Mouse (Mus musculus): ENCODE results near the gene Mlph.

Gene Mlph

DNA sequence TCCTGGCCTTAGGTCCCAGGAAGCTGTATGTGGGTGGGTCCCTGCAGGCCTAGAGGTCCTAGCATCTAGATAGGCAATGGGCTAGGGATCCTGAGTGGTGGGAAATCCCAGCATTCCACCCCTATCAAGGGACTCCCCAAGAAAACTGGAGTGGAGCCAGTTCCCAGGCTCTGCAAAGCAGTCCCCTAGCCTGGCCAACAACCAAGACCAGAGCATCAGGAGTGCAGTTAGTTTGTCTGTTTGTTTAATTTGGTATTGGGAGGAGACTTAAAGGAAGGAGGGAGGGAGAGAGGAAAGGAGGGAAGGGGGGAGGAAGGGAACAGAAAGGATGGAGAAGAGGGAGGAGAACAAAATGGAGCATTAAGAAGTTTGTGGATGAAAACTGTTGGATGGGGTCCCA, 5.7 kb upstream of the Mlph start:
- peak; percentile 41 for DNase-seq (ENCODE audit: low read depth)

DNA sequence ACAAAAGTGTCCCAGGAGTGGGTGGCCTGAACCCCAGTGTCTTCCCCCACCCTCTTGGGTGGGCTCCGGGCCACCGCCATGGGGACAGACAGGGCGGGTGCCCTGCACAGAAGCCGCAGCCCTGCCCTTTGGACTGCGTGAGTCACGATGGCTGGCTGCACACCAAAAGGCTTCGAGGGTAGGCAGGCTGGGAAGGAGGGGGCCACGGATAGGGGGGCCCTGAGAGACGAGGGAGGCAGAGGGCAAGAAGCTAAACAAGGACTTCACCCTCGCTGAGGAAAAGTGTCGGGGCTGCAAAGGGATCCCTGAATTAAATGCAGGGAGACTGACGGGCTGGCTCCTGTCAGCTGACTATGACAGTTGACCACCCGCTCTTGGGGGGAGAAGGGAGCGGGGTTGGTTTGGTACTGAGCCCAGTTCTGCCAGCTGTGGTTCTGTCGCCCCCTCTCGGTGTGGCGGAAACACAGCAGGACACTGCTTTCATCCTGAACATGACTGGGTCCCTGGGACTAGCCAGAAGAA, 5.2 kb upstream of the Mlph start:
- DNase-seq (ENCODE audit: low read depth): peak; percentile 39

DNA sequence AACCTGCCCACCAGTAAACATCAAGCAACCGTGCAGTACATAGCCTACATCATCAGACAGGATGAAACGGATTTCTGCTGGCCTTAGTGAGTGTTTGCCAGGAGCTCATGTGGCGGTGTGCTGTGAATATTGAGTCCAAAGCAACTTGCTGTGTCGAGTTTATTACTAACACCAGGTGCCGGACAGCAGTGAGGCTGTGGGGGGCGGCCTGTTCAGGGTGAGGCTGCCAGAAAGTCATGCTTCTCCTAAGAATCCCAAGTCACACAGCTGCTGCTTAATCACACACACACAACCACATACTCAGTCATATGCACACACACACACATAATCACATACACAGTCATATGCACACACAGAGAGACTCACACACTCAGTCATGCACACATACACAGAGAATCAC, 1.7 kb upstream of the Mlph start:
- no peak for DNase-seq (ENCODE audit: low read depth)

DNA sequence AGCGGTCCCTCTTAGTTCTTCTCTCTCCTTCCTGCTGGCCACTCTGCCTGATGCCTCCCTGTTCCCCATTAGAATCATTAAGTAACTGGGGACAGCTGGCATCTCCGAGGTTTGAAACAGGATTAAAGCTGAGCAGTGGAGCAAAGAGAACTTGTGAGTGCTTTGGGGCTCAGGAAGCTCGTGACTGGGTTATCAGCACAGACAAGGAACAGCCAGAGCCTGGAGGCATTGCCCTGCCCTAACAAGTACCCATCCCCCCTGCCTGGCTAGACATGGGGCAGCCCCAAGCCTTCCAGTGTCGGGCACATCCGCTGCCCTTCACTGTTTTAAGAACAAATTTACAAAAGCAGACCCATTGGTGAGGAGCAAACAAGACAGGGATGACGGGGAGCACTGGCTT, 2.6 kb downstream of the Mlph start:
- DNase-seq (ENCODE audit: low read depth): no peak

DNA sequence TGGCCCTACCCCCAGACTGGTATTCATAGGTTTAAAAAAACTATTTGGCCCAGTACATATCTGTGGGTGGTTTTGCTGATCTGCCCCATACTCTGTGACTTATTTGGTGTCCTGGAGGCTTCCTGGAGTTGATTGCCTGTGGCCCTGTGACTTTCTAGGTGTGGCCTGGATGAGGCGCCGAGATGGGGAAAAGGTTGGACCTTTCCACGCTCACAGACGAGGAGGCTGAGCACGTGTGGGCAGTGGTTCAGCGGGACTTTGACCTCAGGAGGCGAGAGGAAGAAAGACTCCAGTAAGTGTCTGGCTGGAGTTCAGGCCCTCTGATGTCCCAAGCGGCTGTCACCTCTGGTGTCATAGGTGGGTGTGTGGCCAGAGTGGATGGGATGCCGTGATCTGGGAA, 6.8 kb downstream of the Mlph start:
- DNase-seq (ENCODE audit: low read depth): no peak

DNA sequence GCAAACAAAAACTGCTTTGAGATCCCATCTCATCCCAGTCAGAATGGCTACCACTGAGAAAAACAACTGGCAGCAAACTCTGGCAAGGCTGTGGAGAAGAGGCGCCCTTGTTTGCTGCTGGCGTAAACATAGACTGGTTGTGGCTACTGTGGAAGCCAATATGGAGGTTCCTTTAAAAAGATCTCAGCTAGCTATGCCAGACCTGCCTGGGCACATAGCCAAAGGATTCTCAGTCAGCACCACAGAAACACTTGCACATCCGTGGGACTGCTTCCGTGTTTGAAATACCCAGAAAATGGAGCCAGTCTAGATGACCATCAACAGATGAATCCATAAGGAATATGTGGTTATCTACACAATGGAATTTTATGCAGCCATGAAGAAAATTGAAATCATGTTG, 11.1 kb downstream of the Mlph start:
- DNase-seq (ENCODE audit: low read depth): no peak

DNA sequence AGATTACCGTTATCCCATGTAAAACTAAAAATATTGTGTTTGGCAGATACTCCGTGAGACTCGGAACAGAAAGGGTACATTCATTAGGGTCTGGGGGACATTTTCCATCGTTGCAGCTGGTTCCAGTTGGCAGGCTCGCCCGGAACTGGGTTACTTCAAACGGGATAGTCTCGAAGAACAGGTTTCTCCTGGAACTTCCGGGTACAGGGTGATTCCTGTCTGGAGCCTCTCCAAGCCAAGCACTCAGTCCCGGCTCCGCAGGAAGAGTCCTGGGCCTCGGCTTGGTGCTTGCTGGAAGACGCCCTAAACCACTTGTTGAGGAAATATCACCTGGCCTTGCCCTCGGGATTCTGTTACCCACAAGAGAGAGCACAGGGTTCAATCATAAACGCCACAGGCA, 12.4 kb downstream of the Mlph start:
- no peak for DNase-seq (ENCODE audit: low read depth)

DNA sequence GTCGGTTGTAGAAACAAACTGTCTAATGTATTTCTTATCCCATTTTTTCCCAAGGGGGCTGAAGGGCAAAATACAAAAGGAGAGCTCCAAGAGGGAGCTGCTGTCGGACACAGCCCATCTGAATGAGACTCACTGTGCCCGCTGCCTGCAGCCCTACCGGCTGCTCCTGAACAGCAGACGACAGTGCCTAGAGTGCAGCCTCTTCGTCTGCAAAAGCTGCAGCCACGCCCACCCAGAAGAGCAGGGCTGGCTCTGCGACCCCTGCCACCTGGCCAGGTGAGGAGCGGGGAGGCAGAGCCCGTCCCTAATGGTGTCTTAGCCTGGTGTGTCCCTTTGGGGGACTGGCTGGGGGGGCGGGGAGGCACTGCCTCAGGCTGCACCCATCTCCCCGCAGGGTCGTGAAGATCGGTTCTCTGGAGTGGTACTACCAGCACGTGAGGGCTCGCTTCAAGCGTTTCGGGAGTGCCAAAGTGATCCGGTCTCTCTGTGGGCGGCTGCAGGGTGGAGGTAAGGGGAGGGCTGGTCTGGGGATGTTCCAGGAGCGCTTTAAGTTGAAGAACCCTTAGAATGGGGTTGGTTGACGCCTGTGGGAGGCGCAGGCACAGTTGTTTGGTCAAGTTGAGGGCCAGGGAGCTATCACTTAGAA, 13.2 kb downstream of the Mlph start:
- DNase-seq (ENCODE audit: low read depth): no peak

DNA sequence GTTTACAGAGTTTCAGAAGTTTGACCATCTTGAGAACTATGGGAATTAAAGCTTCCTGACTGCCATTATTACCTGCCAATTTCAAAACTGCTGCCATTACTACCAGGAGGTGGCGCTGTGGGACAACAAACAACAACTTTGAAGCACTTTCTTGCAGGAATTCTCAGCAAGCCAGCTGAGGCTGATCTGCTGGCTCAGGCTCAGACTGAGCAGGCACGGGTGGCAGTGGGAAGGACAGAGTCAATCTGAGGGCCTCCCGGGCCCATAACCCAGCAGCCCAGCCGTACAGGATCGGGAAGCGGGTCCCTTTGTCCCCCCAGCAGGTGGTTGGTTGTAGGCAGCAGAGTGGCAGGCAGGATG, 13.7 kb downstream of the Mlph start:
- peak; percentile 96 for DNase-seq (ENCODE audit: low read depth)

DNA sequence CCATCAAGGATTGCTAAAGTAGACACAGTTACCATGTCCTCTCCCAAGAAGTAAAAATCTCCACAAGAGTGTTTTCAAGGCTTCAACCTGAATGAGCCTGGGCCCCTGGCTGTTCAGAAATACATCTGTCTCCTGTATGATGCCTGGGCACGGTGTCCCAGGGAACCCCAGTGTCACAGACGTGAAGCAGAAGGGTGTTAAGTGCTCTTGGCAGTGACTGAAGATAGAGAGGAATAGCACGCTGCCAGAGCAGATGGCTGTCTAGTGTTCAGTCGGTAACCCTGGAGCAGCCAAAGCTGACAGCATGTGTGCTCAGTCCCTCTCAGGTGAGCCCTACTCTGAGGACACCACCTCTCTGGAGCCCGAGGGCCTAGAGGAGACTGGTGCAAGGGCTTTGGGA, 18.1 kb downstream of the Mlph start:
- no peak for DNase-seq (ENCODE audit: low read depth)

DNA sequence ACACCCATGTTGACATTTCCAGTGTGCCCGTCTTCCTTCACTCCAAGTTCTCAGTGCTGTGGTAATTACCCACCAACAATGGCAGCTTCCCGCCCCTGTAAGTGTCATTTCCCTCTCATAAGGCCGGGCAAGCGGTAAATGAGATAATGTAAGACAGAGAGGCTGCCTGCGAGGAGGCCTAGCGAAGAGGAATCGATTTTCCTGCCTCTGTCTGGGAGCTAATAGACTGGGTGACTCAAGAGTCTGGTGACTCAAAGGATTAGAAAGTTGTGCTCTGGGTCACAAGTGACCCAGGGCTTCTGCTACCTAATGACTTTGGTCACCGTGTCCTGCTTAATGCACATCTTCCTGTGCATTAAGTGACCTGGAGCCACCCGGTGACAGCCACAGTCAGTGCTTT, 22.1 kb downstream of the Mlph start:
- DNase-seq (ENCODE audit: low read depth): no peak

DNA sequence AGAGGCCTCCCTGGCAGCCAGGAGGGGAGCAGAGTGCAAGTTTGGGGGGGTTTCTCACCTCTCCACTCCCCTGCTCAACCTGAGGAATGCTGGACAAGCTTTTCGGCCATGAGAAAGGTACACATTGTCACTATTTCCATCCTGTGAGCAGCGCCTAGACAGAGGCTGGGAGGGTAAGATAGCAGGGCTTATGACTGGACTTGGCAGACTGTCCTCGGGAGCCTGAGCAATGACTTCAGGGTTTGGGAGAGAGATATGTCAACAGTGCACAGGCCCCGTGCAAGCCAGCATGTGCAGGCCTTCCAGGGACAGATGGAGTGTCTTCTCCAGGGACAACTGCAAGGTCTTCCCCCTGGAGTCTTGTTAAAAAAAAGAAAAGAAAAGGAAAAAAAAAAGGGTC, 25.1 kb downstream of the Mlph start:
- DNase-seq (ENCODE audit: low read depth): no peak

DNA sequence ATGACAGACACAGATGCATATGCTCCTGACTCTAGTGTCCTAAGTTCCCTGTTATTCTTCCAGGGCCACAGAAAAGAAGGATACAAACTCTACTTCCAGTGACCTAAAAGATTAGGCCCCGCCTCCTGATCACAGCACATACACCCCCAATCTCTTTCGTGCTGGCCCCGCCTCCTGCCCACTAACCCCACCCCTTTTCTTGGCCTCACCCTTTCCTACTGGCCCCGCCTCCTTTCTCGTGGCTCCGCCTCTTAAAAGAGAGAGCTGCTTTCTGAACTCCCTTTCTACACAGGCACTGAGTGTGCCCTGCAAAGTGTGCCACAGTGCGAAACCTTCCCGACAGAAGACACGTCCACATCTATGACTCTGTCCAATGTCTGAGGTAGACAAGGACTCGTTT, 30.3 kb downstream of the Mlph start:
- DNase-seq (ENCODE audit: low read depth): no peak

DNA sequence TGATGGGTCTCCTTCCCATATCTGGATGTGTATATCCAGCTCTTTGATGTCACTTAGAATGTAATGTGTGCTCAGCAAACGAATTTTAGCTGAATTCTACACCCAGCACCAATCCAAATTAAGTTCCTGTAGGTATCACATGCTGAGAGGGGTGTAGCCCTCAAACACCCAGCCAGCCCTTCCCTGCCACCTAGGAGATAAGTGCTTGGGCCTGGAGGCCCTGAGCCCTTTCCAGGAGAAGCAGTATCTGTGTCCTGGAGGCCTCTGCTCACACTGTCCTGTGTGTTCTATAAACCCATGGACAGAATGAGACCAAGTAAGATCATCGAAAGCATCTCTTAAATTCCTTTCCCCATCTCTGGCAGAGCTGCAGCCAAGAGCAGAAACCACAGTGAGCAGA, 32.4 kb downstream of the Mlph start:
- DNase-seq (ENCODE audit: low read depth): no peak

DNA sequence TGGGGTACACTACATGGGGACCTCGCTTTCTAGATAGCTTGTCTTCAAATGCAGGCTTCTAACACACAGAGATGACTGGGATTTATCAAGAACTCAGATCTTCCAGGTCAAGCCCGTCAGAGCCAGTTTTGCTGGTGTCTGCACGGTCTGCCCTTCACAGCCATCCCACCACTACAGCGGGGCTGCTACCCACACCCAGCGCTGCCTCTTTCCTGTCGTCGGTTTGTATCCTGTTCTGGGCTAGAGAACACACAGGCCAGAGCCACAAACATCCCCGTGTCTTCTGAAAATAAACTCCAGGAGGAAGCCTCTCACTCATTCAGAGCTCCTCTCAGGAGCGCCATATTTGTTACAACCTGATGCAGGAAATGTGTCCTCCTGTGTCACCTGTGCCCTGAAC, 34.4 kb downstream of the Mlph start:
- no peak for DNase-seq (ENCODE audit: low read depth)

DNA sequence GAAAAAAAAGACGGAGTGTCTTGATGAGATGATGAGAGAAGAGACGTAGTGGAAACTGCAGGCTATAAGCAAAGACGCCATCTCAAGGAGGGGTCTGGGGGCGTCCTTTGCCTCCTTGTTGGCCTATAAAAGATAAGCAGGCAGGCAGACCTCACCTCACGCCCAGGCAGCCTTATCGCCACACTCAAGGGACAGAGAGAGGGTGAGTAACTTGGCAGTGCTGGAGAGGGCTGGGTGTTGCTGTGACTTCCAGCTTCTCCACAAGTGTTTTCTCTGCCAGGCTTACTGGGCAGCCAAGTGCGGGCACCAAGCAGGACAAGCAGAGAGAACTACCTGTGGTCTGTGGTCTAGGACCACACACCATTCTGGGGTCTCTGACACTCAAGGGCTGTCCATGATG, 36.8 kb downstream of the Mlph start:
- DNase-seq (ENCODE audit: low read depth): no peak

DNA sequence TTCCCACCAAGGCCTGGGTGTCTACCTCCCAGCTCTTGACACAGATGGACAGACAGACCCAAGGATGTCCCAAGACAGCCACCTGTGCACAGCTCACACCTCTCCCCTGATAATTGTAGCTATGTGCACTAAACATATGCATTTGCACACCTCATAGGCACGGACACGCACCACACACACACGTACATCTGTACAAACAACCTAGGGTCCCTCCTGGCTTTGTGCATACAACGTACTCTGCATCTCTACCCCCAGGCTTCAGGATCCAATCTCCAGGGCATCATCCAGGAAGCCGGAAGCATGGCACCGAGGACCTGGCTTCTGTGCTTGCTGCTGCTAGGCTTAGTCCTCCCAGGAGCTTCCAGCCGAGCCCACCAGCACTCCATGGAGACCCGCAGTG, 37.9 kb downstream of the Mlph start, which contains the start of gene Prlh:
Gene Prlh, plus strand, starts transcription at position 301 of the 400 bp plus-strand sequence.
- DNase-seq (ENCODE audit: low read depth): no peak

DNA sequence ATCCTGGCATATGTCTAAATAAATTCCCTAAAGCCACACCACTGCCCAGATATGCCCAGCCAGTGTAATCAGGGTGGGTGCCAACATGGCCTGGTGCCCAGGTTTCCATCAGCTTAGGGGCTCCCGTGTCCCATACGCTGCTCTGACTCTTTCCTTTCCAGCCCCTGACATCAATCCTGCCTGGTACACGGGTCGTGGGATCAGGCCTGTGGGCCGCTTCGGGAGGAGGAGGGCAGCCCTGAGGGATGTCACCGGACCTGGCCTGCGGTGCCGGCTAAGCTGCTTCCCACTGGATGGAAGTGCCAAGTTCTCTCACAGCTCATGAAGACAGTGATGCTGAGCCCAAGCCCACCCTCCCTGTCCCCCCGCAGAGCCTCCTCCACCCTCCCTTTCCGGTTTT, 38.8 kb downstream of the Mlph start:
- no peak for DNase-seq (ENCODE audit: low read depth)

DNA sequence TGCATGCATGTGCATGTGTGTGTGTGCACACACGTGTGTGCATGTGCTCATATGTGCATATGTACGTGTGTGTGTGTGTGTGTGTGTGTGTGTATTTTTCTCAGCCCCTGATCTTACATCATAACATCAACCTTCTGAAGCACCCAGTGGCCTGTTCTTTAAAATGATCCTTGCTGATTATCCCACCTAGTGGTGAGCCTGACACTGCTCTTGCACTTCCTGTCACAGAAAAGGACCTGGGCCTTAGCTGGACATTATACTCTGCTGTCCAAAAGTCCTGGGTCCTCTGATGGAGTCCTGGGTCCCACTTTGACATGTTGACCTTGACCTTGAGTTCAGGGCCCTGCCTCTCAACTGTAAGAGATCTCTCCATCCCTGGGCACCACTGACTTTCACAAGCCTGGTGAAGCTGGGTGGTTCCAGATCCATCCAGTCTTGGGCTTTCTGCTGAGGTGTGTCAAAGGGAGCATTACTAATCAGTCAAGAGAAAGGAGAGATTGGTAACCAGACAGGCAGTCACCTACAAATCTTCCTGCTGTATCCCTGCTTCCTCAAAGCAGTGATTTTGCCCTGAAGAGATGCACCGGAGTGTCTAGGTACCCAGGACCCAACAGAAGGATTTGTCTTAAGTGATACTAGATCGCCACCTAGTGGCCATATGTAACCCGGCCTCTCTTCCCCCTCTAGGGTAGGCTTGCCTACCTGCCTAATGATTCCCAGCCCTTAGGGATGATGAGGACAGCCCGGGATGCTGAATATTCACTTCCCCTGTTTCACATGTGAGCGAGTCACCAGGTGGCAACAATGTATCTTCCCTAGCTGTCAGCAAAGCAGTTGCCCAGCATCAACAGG, 41.6 kb downstream of the Mlph start:
- DNase-seq (ENCODE audit: low read depth): peak; percentile 90

DNA sequence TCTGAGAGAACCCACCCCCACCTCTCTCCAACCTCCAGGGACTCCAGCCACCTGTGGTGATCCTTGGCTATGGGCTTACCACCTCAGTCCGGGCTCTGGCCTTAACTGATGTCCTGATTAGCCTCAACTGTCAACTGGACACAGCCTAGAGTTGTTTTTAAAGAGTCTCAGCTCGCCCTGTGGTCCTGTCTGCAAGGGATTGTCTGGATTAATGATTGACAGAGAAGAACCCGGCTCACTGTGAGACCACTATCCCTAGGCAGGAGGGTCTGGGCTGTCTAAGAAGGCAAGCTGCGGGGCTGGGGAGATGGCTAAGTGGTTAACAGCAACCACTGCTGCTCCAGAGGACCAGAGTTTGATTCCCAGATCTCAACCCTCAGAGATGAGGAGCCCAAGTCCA, 47.6 kb downstream of the Mlph start:
- DNase-seq (ENCODE audit: low read depth): no peak

DNA sequence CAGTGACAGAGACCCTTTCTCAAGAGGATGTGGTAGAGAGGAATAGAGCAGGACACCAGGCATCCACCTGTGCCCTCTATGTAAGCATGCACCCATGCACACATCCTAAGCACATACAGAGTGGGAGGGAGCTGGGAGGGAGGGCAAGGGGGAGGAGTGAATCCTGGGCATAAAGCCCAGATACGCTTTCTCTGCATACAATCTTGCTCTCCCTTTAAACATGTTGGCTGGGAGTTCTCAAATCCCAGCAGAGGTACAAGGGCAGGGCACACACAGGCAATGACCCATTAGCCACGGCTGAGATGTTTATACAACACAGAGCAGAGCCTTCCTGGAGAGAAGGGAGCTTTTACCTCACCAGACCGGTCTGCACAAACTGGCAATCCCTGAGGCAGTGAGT, 48.1 kb downstream of the Mlph start:
- peak; percentile 80 for DNase-seq (ENCODE audit: low read depth)

DNA sequence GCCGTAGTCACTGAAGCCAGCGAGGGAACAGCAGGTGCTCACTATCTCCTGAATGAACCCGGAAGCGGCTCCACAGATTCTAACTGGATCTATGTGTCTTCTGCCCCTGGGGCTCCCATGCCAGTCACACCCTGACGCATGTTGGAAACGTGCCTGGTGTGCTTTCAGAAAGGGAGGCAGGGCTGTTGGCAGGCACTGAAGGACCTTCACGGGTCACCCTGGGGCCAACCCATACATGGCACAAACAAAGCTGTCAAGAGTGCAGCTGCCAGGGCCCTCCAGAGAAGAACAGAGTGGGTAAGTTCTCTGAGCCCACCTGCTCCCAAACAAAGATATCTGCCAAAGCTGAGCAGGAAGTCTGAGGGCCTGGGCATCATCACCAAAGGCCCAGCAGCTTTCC, 52.7 kb downstream of the Mlph start:
- DNase-seq (ENCODE audit: low read depth): peak; percentile 28

DNA sequence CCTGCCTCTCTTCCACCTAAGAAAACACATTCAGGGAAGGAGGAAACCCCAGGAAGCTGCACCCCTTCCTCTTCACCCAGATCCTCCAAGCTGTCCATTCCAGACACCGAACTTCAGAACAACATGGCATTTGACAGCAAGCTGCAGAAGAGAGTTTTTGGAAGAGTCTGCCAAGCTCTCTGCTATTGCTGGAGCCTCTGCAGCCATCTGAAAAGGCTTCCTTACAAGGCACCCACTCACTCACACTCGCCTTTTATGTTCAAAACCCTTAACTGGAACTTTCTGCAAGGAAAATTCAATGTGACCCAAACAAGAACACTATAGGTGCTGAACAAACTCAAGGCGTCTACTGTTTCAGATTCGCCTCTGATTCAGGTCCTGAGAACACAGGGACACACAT, 53.8 kb downstream of the Mlph start:
- DNase-seq (ENCODE audit: low read depth): no peak

DNA sequence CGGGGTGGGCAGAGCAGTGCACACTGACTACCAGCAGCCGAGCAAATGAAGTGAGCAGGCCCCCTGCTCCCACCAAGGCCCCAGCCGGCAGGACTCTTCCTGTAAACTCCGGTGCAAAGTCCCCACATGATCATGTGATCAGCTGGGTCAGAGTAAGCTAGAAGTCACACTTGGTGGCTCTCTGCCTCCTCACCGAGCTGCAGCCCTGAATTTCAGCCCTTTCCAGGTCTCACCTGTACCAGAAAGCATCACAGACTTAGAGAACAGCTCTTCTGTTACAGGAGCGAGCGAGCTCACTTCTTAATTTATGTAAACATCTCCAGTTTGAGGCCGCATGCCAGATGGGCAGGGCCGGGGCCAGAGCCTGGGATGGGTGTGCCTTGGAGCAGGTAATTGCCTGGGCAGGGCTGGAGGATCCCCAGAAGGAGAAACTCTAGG, 54.5 kb downstream of the Mlph start, which contains the start of gene Rab17:
Gene Rab17, minus strand, starts transcription at position 315 of the 438 bp plus-strand sequence.
- DNase-seq (ENCODE audit: low read depth): peak; percentile 33

All from NIH3T3 (cell line).